Mouse (Mus musculus) limb, embryonic 10.5 days (tissue): ENCODE data around the gene Anxa1. TPM values are rescaled to one million over a fixed set of nuclear protein-coding genes. Genes with fewer than 3 reads are reported as not detected.

Experiments
- DNase-seq: peaks from one replicate; pipeline ENCODE4 v3.0.0-alpha.2; 2017; ENCODE audit warnings: low spot score
- H3K27ac ChIP-seq: fragments of 300-500 bp; sonication (generic); 2 replicates; pipeline ENCODE4 v1.5.1; 2016; ENCODE audit warnings: mild to moderate bottlenecking
- H3K27me3 ChIP-seq: fragments of 300-500 bp; sonication (generic); 2 replicates; pipeline ENCODE4 v1.6.1; 2016; ENCODE audit warnings: low read depth, mild to moderate bottlenecking; ENCODE audit not compliant: poor library complexity, severe bottlenecking
- H3K36me3 ChIP-seq: fragments of 300-500 bp; sonication (generic); 2 replicates; pipeline ENCODE4 v1.6.1; 2016; ENCODE audit warnings: mild to moderate bottlenecking, moderate library complexity
- H3K4me1 ChIP-seq: fragments of 300-500 bp; sonication (generic); 2 replicates; pipeline ENCODE4 v1.6.1; 2016
- H3K4me3 ChIP-seq: fragments of 300-500 bp; sonication (generic); 2 replicates; pipeline ENCODE4 v1.5.1; 2016; ENCODE audit warnings: mild to moderate bottlenecking, moderate library complexity
- H3K9me3 ChIP-seq: fragments of 300-500 bp; sonication (generic); replicated peaks from 2 replicates; pipeline ENCODE4 v1.6.1; 2016; ENCODE audit warnings: mild to moderate bottlenecking
- WGBS: fragments of 180-500 bp; shearing (Covaris S2); methylation state at CpG from one replicate; pipeline ENCODE4 v1.1.7; 2016; 5-methylcytosine and 5-hydroxymethylcytosine counted together
- polyA plus RNA-seq: library from polyadenylated mRNA; unstranded; fragments of >200 nt; fragmentation: Nextera tagmentation; extraction: Ambion mirVana; gene quantifications from 2 replicates; pipeline ENCODE4 v1.2.1, GENCODE M21; 2016

Gene Anxa1
- polyA plus RNA-seq, 1 experiment from 2014 or later, result 2.9 TPM

GRCm38 (mm10) chr19:20401961-20402360 is 11.2 kb upstream of the Anxa1 start:
- DNase-seq, result no peak
- WGBS, result 74% methylated on average over 3 of the region's 3 CpGs

GRCm38 (mm10) chr19:20399187-20399586 is 8.4 kb upstream of the Anxa1 start:
- 82% methylated on average over 4 of the region's 4 CpGs for WGBS
- H3K4me1 ChIP-seq, result no peaks in the 10 kb centered on the region
- DNase-seq, result no peak
- H3K27ac ChIP-seq, result no peak overlapping the region
- no peaks in the 10 kb centered on the region for H3K27me3 ChIP-seq
- H3K9me3 ChIP-seq, result no peaks in the 10 kb centered on the region
- no peak overlapping the region for H3K4me3 ChIP-seq
- no peaks in the 10 kb centered on the region for H3K36me3 ChIP-seq

More at GRCm38 (mm10) chr19:20401961-20402360, 11.2 kb upstream of the Anxa1 start:
- Histone ChIP-seq H3K27ac (no peak overlapping the region), H3K4me3 (no peak overlapping the region), H3K36me3 (no peaks in the 10 kb centered on the region), H3K27me3 (no peaks in the 10 kb centered on the region), H3K9me3 (no peaks in the 10 kb centered on the region), H3K4me1 (no peaks in the 10 kb centered on the region)

GRCm38 (mm10) chr19:20397092-20397491 is 6.3 kb upstream of the Anxa1 start:
- 96% methylated on average over 1 of the region's 1 CpGs for WGBS
- no peaks in the 10 kb centered on the region for H3K36me3 ChIP-seq
- no peak for DNase-seq
- no peaks in the 10 kb centered on the region for H3K4me1 ChIP-seq
- no peak overlapping the region for H3K27ac ChIP-seq
- H3K4me3 ChIP-seq, result no peak overlapping the region
- no peaks in the 10 kb centered on the region for H3K9me3 ChIP-seq
- H3K27me3 ChIP-seq, result no peaks in the 10 kb centered on the region

GRCm38 (mm10) chr19:20393556-20394274 is 3.0 kb upstream of the Anxa1 start:
- Histone ChIP-seq H3K4me1 (no peaks in the 10 kb centered on the region), H3K36me3 (no peaks in the 10 kb centered on the region), H3K4me3 (no peak overlapping the region), H3K27ac (no peak overlapping the region), H3K27me3 (no peaks in the 10 kb centered on the region), H3K9me3 (no peaks in the 10 kb centered on the region)
- DNase-seq, result no peak
- WGBS, result 89% methylated on average over 6 of the region's 6 CpGs

- no peaks in the 10 kb centered on the region for H3K36me3 ChIP-seq
- DNase-seq, result no peak
- H3K9me3 ChIP-seq, result no peaks in the 10 kb centered on the region
- 85% methylated on average over 7 of the region's 7 CpGs for WGBS
- H3K4me1 ChIP-seq, result no peaks in the 10 kb centered on the region
- no peaks in the 10 kb centered on the region for H3K27me3 ChIP-seq
- H3K4me3 ChIP-seq, result no peak overlapping the region
- H3K27ac ChIP-seq, result no peak overlapping the region
These were observed 1.0 kb downstream of the Anxa1 start for GRCm38 (mm10) chr19:20389723-20390122.

- H3K4me1 ChIP-seq, result no peaks in the 10 kb centered on the region
- no peaks in the 10 kb centered on the region for H3K27me3 ChIP-seq
- H3K27ac ChIP-seq, result no peak overlapping the region
- no peaks in the 10 kb centered on the region for H3K9me3 ChIP-seq
- H3K4me3 ChIP-seq, result no peak overlapping the region
- WGBS, result 87% methylated on average over 6 of the region's 6 CpGs
- DNase-seq, result no peak
- H3K36me3 ChIP-seq, result no peaks in the 10 kb centered on the region
These were observed 1.5 kb downstream of the Anxa1 start for GRCm38 (mm10) chr19:20389245-20389644.

- WGBS, result 89% methylated on average over 6 of the region's 6 CpGs
These were observed 2.5 kb downstream of the Anxa1 start for GRCm38 (mm10) chr19:20388276-20388675.

GRCm38 (mm10) chr19:20386296-20386695 is 4.4 kb downstream of the Anxa1 start:
- H3K36me3 ChIP-seq, result no peaks in the 10 kb centered on the region
- no peak for DNase-seq
- H3K4me1 ChIP-seq, result no peaks in the 10 kb centered on the region
- H3K27ac ChIP-seq, result no peak overlapping the region
- no peak overlapping the region for H3K4me3 ChIP-seq
- H3K9me3 ChIP-seq, result no peaks in the 10 kb centered on the region
- no peaks in the 10 kb centered on the region for H3K27me3 ChIP-seq
- 88% methylated on average over 2 of the region's 2 CpGs for WGBS

More at GRCm38 (mm10) chr19:20388276-20388675, 2.5 kb downstream of the Anxa1 start:
- no peak for DNase-seq
- no peaks in the 10 kb centered on the region for H3K9me3 ChIP-seq
- H3K4me1 ChIP-seq, result no peaks in the 10 kb centered on the region
- no peaks in the 10 kb centered on the region for H3K36me3 ChIP-seq
- no peak overlapping the region for H3K27ac ChIP-seq
- H3K4me3 ChIP-seq, result no peak overlapping the region
- no peaks in the 10 kb centered on the region for H3K27me3 ChIP-seq

- Histone ChIP-seq H3K27ac (no peak overlapping the region), H3K4me3 (no peak overlapping the region), H3K4me1 (no peaks in the 10 kb centered on the region), H3K36me3 (no peaks in the 10 kb centered on the region), H3K9me3 (no peaks in the 10 kb centered on the region), H3K27me3 (no peaks in the 10 kb centered on the region)
- no peak for DNase-seq
- 90% methylated on average over 6 of the region's 6 CpGs for WGBS
These were observed 5.1 kb downstream of the Anxa1 start for GRCm38 (mm10) chr19:20385645-20386044.

GRCm38 (mm10) chr19:20381207-20381752 is 9.5 kb downstream of the Anxa1 start:
- Histone ChIP-seq H3K36me3 (no peaks in the 10 kb centered on the region), H3K27me3 (no peaks in the 10 kb centered on the region), H3K9me3 (no peaks in the 10 kb centered on the region), H3K27ac (no peak overlapping the region), H3K4me1 (no peaks in the 10 kb centered on the region), H3K4me3 (no peak overlapping the region)
- no peak for DNase-seq
- WGBS, result 92% methylated on average over 2 of the region's 2 CpGs

- Histone ChIP-seq H3K4me3 (no peak overlapping the region), H3K36me3 (no peaks in the 10 kb centered on the region), H3K27me3 (no peaks in the 10 kb centered on the region), H3K27ac (no peak overlapping the region), H3K9me3 (no peaks in the 10 kb centered on the region), H3K4me1 (no peaks in the 10 kb centered on the region)
- no peak for DNase-seq
- 91% methylated on average over 2 of the region's 2 CpGs for whole genome bisulfite sequencing
These were observed 20.6 kb downstream of the Anxa1 start for GRCm38 (mm10) chr19:20370175-20370574.

- Histone ChIP-seq H3K9me3 (no peaks in the 10 kb centered on the region), H3K4me3 (no peak overlapping the region), H3K4me1 (no peaks in the 10 kb centered on the region), H3K27me3 (no peaks in the 10 kb centered on the region), H3K27ac (no peak overlapping the region), H3K36me3 (no peaks in the 10 kb centered on the region)
- WGBS, result 91% methylated on average over 5 of the region's 5 CpGs
- no peak for DNase-seq
These were observed 24.2 kb downstream of the Anxa1 start for GRCm38 (mm10) chr19:20366571-20366970.

- Histone ChIP-seq H3K27ac (no peak overlapping the region), H3K27me3 (no peaks in the 10 kb centered on the region), H3K4me3 (no peak overlapping the region), H3K4me1 (no peaks in the 10 kb centered on the region), H3K9me3 (no peaks in the 10 kb centered on the region), H3K36me3 (no peaks in the 10 kb centered on the region)
- 88% methylated on average over 2 of the region's 2 CpGs for WGBS
- DNase-seq, result no peak
These were observed 24.7 kb downstream of the Anxa1 start for GRCm38 (mm10) chr19:20366010-20366409.
